Mouse (Mus musculus): ENCODE measurements around the gene Olfr605.
"Not testable (repeated sequence)": the region's sequence is repeated elsewhere in the genome, so short reads cannot be mapped to it uniquely, and the experiment has no call there.

The Olfr605 gene

GRCm38 (mm10) chr7:103445339-103445738 lies at the start of gene Olfr605:
Gene Olfr605, minus strand, starts transcription at chr7:103445439.
- DNase-seq = no peak

- DNase-seq = not testable (repeated sequence)
Measured at GRCm38 (mm10) chr7:103477106-103477505, 31.9 kb upstream of the Olfr605 start.

- no peak for DNase-seq
Measured at GRCm38 (mm10) chr7:103469577-103469976, 24.3 kb upstream of the Olfr605 start, which contains the start of gene Olfr608. Gene Olfr608, plus strand, starts transcription at chr7:103469877.

- no peak for DNase-seq
Measured at GRCm38 (mm10) chr7:103460590-103460989, 15.4 kb upstream of the Olfr605 start.

- DNase-seq = no peak
Measured at GRCm38 (mm10) chr7:103448746-103449145, 3.5 kb upstream of the Olfr605 start, which contains the start of gene Olfr606. Gene Olfr606, plus strand, starts transcription at chr7:103449046.

GRCm38 (mm10) chr7:103414772-103415171 lies 30.5 kb downstream of the Olfr605 start, which contains the start of gene Usp17lc:
Gene Usp17lc, plus strand, starts transcription at chr7:103415072.
- DNase-seq = not testable (repeated sequence)

- DNase-seq = not testable (repeated sequence)
Measured at GRCm38 (mm10) chr7:103406521-103407055, 38.7 kb downstream of the Olfr605 start.

- DNase-seq = no peak
Measured at GRCm38 (mm10) chr7:103398981-103399380, 46.3 kb downstream of the Olfr605 start.

- DNase-seq = no peak
Measured at GRCm38 (mm10) chr7:103397758-103398157, 47.5 kb downstream of the Olfr605 start.
